Mouse (Mus musculus) heart, postnatal 0 days (tissue): Measurements from ENCODE around the gene Spint3.

ENCODE experiments used
- CTCF ChIP-seq: IDR thresholded peaks from 2 replicates; pipeline ENCODE4 v1.5.1; 2016; ENCODE audit warnings: antibody characterized with exemption, control low read depth, low read depth
- EP300 ChIP-seq: IDR thresholded peaks from 2 replicates; pipeline ENCODE4 v1.6.1; 2016; ENCODE audit warnings: antibody characterized with exemption, low read depth

GRCm38 (mm10) chr2:164562391-164563188 is 10.7 kb downstream of the Spint3 start, which contains the start of gene Wfdc2:
- no peak for TF ChIP-seq CTCF
- TF ChIP-seq EP300: no peak
